Mouse (Mus musculus) intestine, embryonic 14.5 days (tissue): ENCODE data around the gene Cmtr2. TPM values are rescaled to one million over a fixed set of nuclear protein-coding genes. Genes with fewer than 3 reads are reported as not detected.

Source experiments
- ATAC-seq: fragments of 200-750 bp; cut with Nextera tagmentation; replicated peaks from 2 replicates; pipeline ENCODE4 v1.8.0; 2017; ENCODE audit warnings: low read depth, moderate number of reproducible peaks, moderate TSS enrichment, moderate library complexity; ENCODE audit not compliant: low FRiP score, low TSS enrichment
- DNase-seq: peaks from one replicate; pipeline ENCODE4 v3.0.0-alpha.2; 2018; ENCODE audit warnings: low spot score
- H3K27ac ChIP-seq: fragments of 300-500 bp; sonication (generic); 2 replicates; pipeline ENCODE4 v1.5.1; 2014; ENCODE audit warnings: low read depth, mild to moderate bottlenecking, control low read depth
- H3K27me3 ChIP-seq: fragments of 300-500 bp; sonication (generic); replicated peaks from 2 replicates; pipeline ENCODE4 v1.6.1; 2014; ENCODE audit warnings: low read length, control low read depth; ENCODE audit not compliant: control insufficient read depth, insufficient read depth
- H3K36me3 ChIP-seq: fragments of 300-500 bp; sonication (generic); 2 replicates; pipeline ENCODE4 v1.6.1; 2014; ENCODE audit warnings: low read length, control low read depth; ENCODE audit not compliant: control insufficient read depth, insufficient read depth
- H3K4me1 ChIP-seq: fragments of 300-500 bp; sonication (generic); replicated peaks from 2 replicates; pipeline ENCODE4 v1.6.1; 2014; ENCODE audit warnings: low read length, control low read depth, mixed read lengths; ENCODE audit not compliant: control insufficient read depth, insufficient read depth
- H3K4me2 ChIP-seq: fragments of 300-500 bp; sonication (generic); 2 replicates; pipeline ENCODE4 v1.6.1; 2014; ENCODE audit warnings: low read length
- H3K4me3 ChIP-seq: fragments of 300-500 bp; sonication (generic); 2 replicates; pipeline ENCODE4 v1.5.1; 2014; ENCODE audit warnings: low read depth, low read length, control low read depth, mixed read lengths
- H3K9ac ChIP-seq: fragments of 300-500 bp; sonication (generic); 2 replicates; pipeline ENCODE4 v1.6.1; 2014; ENCODE audit warnings: mild to moderate bottlenecking, low read length
- H3K9me3 ChIP-seq: fragments of 300-500 bp; sonication (generic); 2 replicates; pipeline ENCODE4 v1.6.1; 2016; ENCODE audit warnings: low read length, control low read depth; ENCODE audit not compliant: control insufficient read depth
- WGBS: fragments of 180-500 bp; shearing (Covaris S2); extraction: QIAGEN DNeasy Blood & Tissue Kit; methylation state at CpG from one replicate; pipeline ENCODE4 v1.1.7; 2014; 5-methylcytosine and 5-hydroxymethylcytosine counted together
- polyA plus RNA-seq: library from polyadenylated mRNA; unstranded; fragments of >200 nt; fragmentation: Nextera tagmentation; extraction: Ambion mirVana; gene quantifications from 2 replicates; pipeline ENCODE4 v1.2.1, GENCODE M21; 2014

The Cmtr2 gene
- polyA plus RNA-seq, 1 experiment from 2014 or later = 9.4 TPM

GRCm38 (mm10) chr8:110270659-110271058 is 55.2 kb downstream of the Cmtr2 start:
- H3K4me3 ChIP-seq = no peak overlapping the region
- no peaks in the 10 kb centered on the region for H3K36me3 ChIP-seq
- WGBS = 89% methylated on average over 4 of the region's 4 CpGs

GRCm38 (mm10) chr8:110273394-110273793 is 57.9 kb downstream of the Cmtr2 start:
- H3K9ac ChIP-seq = no peak overlapping the region
- no peak overlapping the region for H3K27ac ChIP-seq
- H3K27me3 ChIP-seq = no peaks in the 10 kb centered on the region
- no peak for ATAC-seq
- no peak for DNase-seq
- H3K36me3 ChIP-seq = no peaks in the 10 kb centered on the region
- no peak overlapping the region for H3K4me2 ChIP-seq
- no peaks in the 10 kb centered on the region for H3K4me1 ChIP-seq
- H3K9me3 ChIP-seq = 0 out of 2 replicates have a peak, but pooled peaks cover 3% of the 10 kb centered on the region
- no peak overlapping the region for H3K4me3 ChIP-seq
- WGBS = 76% methylated on average over 2 of the region's 2 CpGs

More at GRCm38 (mm10) chr8:110270659-110271058, 55.2 kb downstream of the Cmtr2 start:
- no peaks in the 10 kb centered on the region for H3K27me3 ChIP-seq
- DNase-seq (no peak), ATAC-seq (no peak)
- 0 out of 2 replicates have a peak, but pooled peaks cover 4% of the 10 kb centered on the region for H3K9me3 ChIP-seq
- no peak overlapping the region for H3K4me2 ChIP-seq
- H3K9ac ChIP-seq = no peak overlapping the region
- no peak overlapping the region for H3K27ac ChIP-seq
- H3K4me1 ChIP-seq = no peaks in the 10 kb centered on the region; the same call in none of the 2 replicates

Other genes starting within 250 kb of the Cmtr2 start
- not detected in 2 replicates for gene Tat, start 225.2 kb upstream of the Cmtr2 start, polyA plus RNA-seq
- gene Chst4, start 175.9 kb upstream of the Cmtr2 start, polyA plus RNA-seq = 0.83 and 1.8 TPM in 2 replicates
- 6.4 and 7.1 TPM in 2 replicates for gene Zfp612, start 135.9 kb upstream of the Cmtr2 start, polyA plus RNA-seq
- gene Gm21964, start 114.5 kb upstream of the Cmtr2 start, polyA plus RNA-seq = not detected in 2 replicates
- not detected in 2 replicates for gene Gm17720, start 112.9 kb upstream of the Cmtr2 start, polyA plus RNA-seq
- gene Calb2, start 47.5 kb upstream of the Cmtr2 start, polyA plus RNA-seq = 0.12 and 0.28 TPM in 2 replicates
- gene Hydin, start 51.3 kb downstream of the Cmtr2 start, polyA plus RNA-seq = 0.01 and 0.12 TPM in 2 replicates